In the genomic region with DNA sequence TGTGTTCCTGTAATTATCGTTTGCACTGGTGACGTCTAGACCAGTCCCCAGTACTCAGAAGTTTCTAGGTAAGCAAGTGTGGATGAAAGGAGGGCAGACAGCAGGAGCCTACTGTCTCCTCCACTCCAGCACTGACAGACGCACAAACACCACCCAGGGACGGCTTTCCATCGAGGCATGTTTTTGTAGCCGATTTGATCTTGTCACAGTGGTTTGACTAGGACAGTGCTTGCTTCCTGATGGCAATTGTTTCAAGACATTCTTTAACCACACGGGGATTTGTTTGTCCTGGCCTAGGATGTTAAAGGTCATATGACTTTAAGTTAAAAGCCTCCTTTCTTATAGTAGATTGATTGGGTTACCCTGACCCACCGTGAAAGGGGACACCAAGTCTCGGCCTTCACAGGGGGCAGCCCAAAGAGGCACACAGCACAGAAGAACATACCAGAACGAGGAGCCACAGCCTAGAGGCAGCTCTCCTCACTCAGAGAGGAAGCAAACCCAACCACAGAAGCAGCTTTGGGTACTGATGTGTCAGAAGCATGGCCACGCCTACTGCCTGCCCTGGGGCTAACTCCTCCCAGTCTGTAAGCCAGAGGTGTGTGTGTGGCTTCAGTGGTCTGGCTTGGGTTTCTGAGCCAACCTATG, we compare ENCODE assay signal across 7 mouse cellular contexts. TPM values are rescaled to one million over a fixed set of nuclear protein-coding genes. Genes with fewer than 3 reads are reported as not detected.
A peak's percentile ranks its signal among the peaks of the same experiment; 100 is the strongest.
DNase-seq lines count a peak whose midpoint lies in the region; ATAC-seq and TF ChIP-seq lines count a peak whose summit lies in the region.

No protein-coding gene starts in this region.

- H3K36me3 ChIP-seq in ES-E14 (ENCODE audit: control insufficient read depth, insufficient read depth, low read length, poor library complexity, severe bottlenecking) = peaks cover 4% of the 10 kb centered on the region; the same call in 1 of the 2 replicates
- H3K36me3 ChIP-seq in liver, embryonic 15.5 days (replicated peaks) = no peaks in the 10 kb centered on the region

- WGBS in liver, embryonic 15.5 days (ENCODE audit: insufficient replicate concordance) = 14% methylated on average over 11 of the region's 11 CpGs

- H3K9ac ChIP-seq in ES-E14 (ENCODE audit: insufficient read depth, low read depth, low read length, poor library complexity, severe bottlenecking) = no peak overlapping the region
- H3K9ac ChIP-seq in liver, embryonic 15.5 days = no peak overlapping the region

- DNase-seq in ES-E14 (ENCODE audit: low read depth, low spot score) = peak; percentile 59
- peak; percentile 17 for DNase-seq in c-Kit-positive CD71-positive TER-119-positive erythroid progenitor cells, embryonic 14.5 days (ENCODE audit: low spot score)
- peak; percentile 88 to 89 for DNase-seq in spleen, postnatal 36 days (ENCODE audit: low spot score in 2 of 2)
- DNase-seq in frontal cortex, postnatal 14 days (ENCODE audit: low spot score in 2 of 2) = no peak
- no peak for DNase-seq in cerebellum, adult 9-11 months
- DNase-seq in left cerebral cortex, adult 9 months (ENCODE audit: low spot score in 2 of 2) = no peak

- H3K4me1 ChIP-seq in ES-E14 (ENCODE audit: control insufficient read depth in 2 of 2, insufficient read depth in 2 of 2, low read length in 2 of 2, poor library complexity in 1 of 2) = peaks cover 0 to 7% of the 10 kb centered on the region in 2 experiments; a peak in 1 of 4 replicates
- H3K4me1 ChIP-seq in liver, embryonic 15.5 days (replicated peaks) = peaks cover 11% of the 10 kb centered on the region

- peaks cover 8% of the 10 kb centered on the region; the same call in 1 of the 2 replicates for H3K27me3 ChIP-seq in liver, embryonic 15.5 days

- H3K27ac ChIP-seq in ES-E14 (ENCODE audit: insufficient read depth, low read depth, low read length, poor library complexity, severe bottlenecking) = no peak overlapping the region
- no peak overlapping the region for H3K27ac ChIP-seq in liver, embryonic 15.5 days (replicated peaks)

- H3K4me3 ChIP-seq in ES-E14 (ENCODE audit: insufficient read depth in 1 of 2, low read depth in 1 of 2, low read length in 2 of 2, poor library complexity in 1 of 2, severe bottlenecking in 1 of 2) = no peak overlapping the region
- H3K4me3 ChIP-seq in liver, embryonic 15.5 days (replicated peaks) = no peak overlapping the region

- peak; percentile 60 for ATAC-seq in liver, embryonic 15.5 days (ENCODE audit: insufficient read depth)

- no peaks in the 10 kb centered on the region for H3K9me3 ChIP-seq in ES-E14 (ENCODE audit: control insufficient read depth, insufficient read depth, low read depth, low read length)
- H3K9me3 ChIP-seq in liver, embryonic 15.5 days (replicated peaks) = no peaks in the 10 kb centered on the region

- H3K4me2 ChIP-seq in liver, embryonic 15.5 days = peak overlapping the region; percentile 20; the same call in 1 of the 2 replicates

- in situ Hi-C loops in ES-E14 (cut with MboI; ENCODE audit: low sequenced_read_pairs in 2 of 2, unreplicated experiment in 2 of 2) = no loop called here

TF ChIP-seq in ES-E14, 5 proteins besides CTCF, POLR2A, EP300 and RAD21:
- no peak for TF ChIP-seq MAFK (IDR thresholded peaks at IDR 0.05; ENCODE audit: insufficient read depth, low read depth, low read length)
- no peak for TF ChIP-seq ZNF384 (IDR thresholded peaks at IDR 0.05; ENCODE audit: low read depth, low read length)
- no peak for TF ChIP-seq ZC3H11A (IDR thresholded peaks at IDR 0.05; ENCODE audit: borderline replicate concordance, low read depth, low read length)
- TF ChIP-seq HCFC1 (IDR thresholded peaks at IDR 0.05; ENCODE audit: borderline replicate concordance, insufficient read depth, low read length) = no peak
- no peak for TF ChIP-seq CHD2 (IDR thresholded peaks at IDR 0.05; ENCODE audit: low read depth, low read length)

RNA-seq across cellular contexts. Expression of a gene that starts 51.7 kb away (rescaled TPM):
- total RNA-seq in ES-E14 (2012; rRNA removed) = 12.6 and 40.3 TPM in 2 replicates
- 0.01 and 0.08 TPM in 2 replicates for polyA plus RNA-seq in liver, embryonic 15.5 days (2015; fragmentation: Nextera tagmentation; extraction: Ambion mirVana)

Comparison
In these comparisons a context has a peak if more than half of its experiments do, and no peak if none do; other contexts are left out.
1. DNase-seq: peak in ES-E14 (single experiment), c-Kit-positive CD71-positive TER-119-positive erythroid progenitor cells, embryonic 14.5 days (single experiment) and spleen, postnatal 36 days (2 of 2); none in frontal cortex, postnatal 14 days (0 of 2), cerebellum, adult 9-11 months (single experiment) and left cerebral cortex, adult 9 months (0 of 2).